Mouse (Mus musculus) heart, embryonic 14.5 days (tissue): ENCODE measurements around the gene Stau1. TPM values are rescaled to one million over a fixed set of nuclear protein-coding genes. Genes with fewer than 3 reads are reported as not detected.

Experiments
- ATAC-seq: fragments of 200-750 bp; cut with Nextera tagmentation; 2 replicates; pipeline ENCODE4 v1.8.0; 2017; ENCODE audit warnings: low read depth, moderate TSS enrichment; ENCODE audit not compliant: insufficient number of reproducible peaks, insufficient read depth, low FRiP score
- H3K27ac ChIP-seq, 2 experiments: fragments of 200-500 bp in 1 of 2; fragments of 300-500 bp in 1 of 2; sonication (generic) in 1 of 2; replicated peaks in 1 of 2; 2 replicates each; pipeline ENCODE4 v1.5.1; 2012 to 2014; ENCODE audit warnings: low read depth in 2 of 2, low read length in 2 of 2, control low read depth in 1 of 2, mild to moderate bottlenecking in 1 of 2, mixed read lengths in 1 of 2; ENCODE audit not compliant: control insufficient read depth in 1 of 2, insufficient read depth in 1 of 2
- H3K27me3 ChIP-seq: fragments of 300-500 bp; sonication (generic); 2 replicates; pipeline ENCODE4 v1.6.1; 2014; ENCODE audit warnings: mild to moderate bottlenecking, low read length, control low read depth; ENCODE audit not compliant: control insufficient read depth, insufficient read depth
- H3K36me3 ChIP-seq: fragments of 300-500 bp; sonication (generic); 2 replicates; pipeline ENCODE4 v1.6.1; 2014; ENCODE audit warnings: mild to moderate bottlenecking, control low read depth, low read length, mixed read lengths; ENCODE audit not compliant: control insufficient read depth, insufficient read depth
- H3K4me1 ChIP-seq, 2 experiments: fragments of 200-500 bp in 1 of 2; fragments of 300-500 bp in 1 of 2; sonication (generic) in 1 of 2; 2 replicates each; pipeline ENCODE4 v1.6.1; 2012 to 2014; ENCODE audit warnings: low read length in 2 of 2, control low read depth in 1 of 2, mixed read lengths in 1 of 2; ENCODE audit not compliant: control insufficient read depth in 2 of 2, insufficient read depth in 2 of 2
- H3K4me2 ChIP-seq: fragments of 300-500 bp; sonication (generic); 2 replicates; pipeline ENCODE4 v1.6.1; 2014; ENCODE audit warnings: mild to moderate bottlenecking, low read length
- H3K4me3 ChIP-seq, 2 experiments: fragments of 200-500 bp in 1 of 2; fragments of 300-500 bp in 1 of 2; sonication (generic) in 1 of 2; 2 replicates each; pipeline ENCODE4 v1.5.1; 2012 to 2014; ENCODE audit warnings: low read length in 2 of 2, mild to moderate bottlenecking in 2 of 2, control low read depth in 1 of 2, low read depth in 1 of 2, moderate library complexity in 1 of 2; ENCODE audit not compliant: control insufficient read depth in 1 of 2, insufficient read depth in 1 of 2
- H3K9ac ChIP-seq: fragments of 300-500 bp; sonication (generic); 2 replicates; pipeline ENCODE4 v1.6.1; 2014; ENCODE audit warnings: mild to moderate bottlenecking, low read length
- H3K9me3 ChIP-seq: fragments of 300-500 bp; sonication (generic); 2 replicates; pipeline ENCODE4 v1.6.1; 2016; ENCODE audit warnings: low read length, control low read depth; ENCODE audit not compliant: control insufficient read depth
- WGBS: fragments of 180-500 bp; shearing (Covaris S2); extraction: QIAGEN DNeasy Blood & Tissue Kit; methylation state at CpG from one replicate; pipeline ENCODE4 v1.1.7; 2014; 5-methylcytosine and 5-hydroxymethylcytosine counted together
- polyA plus RNA-seq: library from polyadenylated mRNA; unstranded; fragments of >200 nt; fragmentation: Nextera tagmentation; extraction: Ambion mirVana; gene quantifications from 2 replicates; pipeline ENCODE4 v1.2.1, GENCODE M21; 2014

The Stau1 gene
- polyA plus RNA-seq, 1 experiment from 2014 or later = 53.4 TPM

DNA sequence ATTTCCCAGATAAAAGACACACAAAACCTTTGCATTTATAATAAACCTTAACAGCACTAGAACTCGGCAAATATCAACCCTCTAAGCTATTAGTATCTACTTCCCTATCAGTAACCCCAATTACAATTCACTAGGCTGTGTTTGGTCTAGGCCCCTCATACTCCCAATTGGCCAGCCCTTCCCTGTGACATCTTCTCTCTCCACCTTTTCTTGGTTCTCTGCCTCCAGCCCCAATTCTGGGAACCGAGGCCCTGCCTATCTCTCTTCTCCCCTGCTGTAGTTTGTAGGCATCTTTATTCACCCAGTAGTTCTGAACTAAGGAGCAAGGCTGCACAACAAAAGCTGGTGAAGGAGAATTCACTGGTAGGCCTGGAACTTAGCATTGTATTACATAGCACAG, 72.1 kb downstream of the Stau1 start:
- Histone ChIP-seq H3K4me3 (no peak overlapping the region), H3K4me2 (no peak overlapping the region), H3K4me1 (no peaks in the 10 kb centered on the region), H3K9me3 (no peaks in the 10 kb centered on the region), H3K9ac (no peak overlapping the region), H3K36me3 (peaks cover 94% of the 10 kb centered on the region), H3K27ac (no peak overlapping the region), H3K27me3 (no peaks in the 10 kb centered on the region)
- no peak for ATAC-seq
- 88% methylated on average over 2 of the region's 2 CpGs for WGBS

DNA sequence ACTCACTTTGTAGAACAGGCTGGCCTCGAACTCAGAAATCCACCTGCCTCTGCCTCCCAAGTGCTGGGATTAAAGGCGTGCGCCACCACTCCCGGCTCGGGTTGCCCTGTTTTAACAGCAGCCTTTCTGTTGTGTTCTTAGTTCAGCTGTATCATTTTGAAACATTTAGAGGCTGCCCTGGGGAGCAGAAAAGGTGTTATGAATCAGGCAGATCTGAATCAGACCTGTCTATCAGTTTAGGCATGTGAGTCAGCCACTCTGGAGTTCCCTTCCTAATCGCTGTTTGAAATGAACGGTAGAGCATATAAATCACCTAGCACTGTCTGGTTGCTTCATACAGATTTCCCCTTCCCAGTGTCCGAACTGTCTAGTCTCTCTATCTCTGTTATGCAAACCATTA, 85.6 kb downstream of the Stau1 start:
- Histone ChIP-seq H3K9ac (no peak overlapping the region), H3K27me3 (no peaks in the 10 kb centered on the region), H3K4me2 (no peak overlapping the region), H3K9me3 (no peaks in the 10 kb centered on the region), H3K36me3 (peaks cover 9% of the 10 kb centered on the region; the same call in 1 of the 2 replicates), H3K4me1 (peaks cover 10 to 17% of the 10 kb centered on the region in 2 experiments), H3K27ac (no peak overlapping the region), H3K4me3 (no peak overlapping the region)
- no peak for ATAC-seq
- 87% methylated on average over 8 of the region's 8 CpGs for WGBS

- no peak overlapping the region for H3K4me3 ChIP-seq
- no peaks in the 10 kb centered on the region for H3K9me3 ChIP-seq
- H3K27me3 ChIP-seq = no peaks in the 10 kb centered on the region
- no peak overlapping the region for H3K9ac ChIP-seq
- H3K27ac ChIP-seq = peak overlapping the region in 1 of 2 experiments; percentile 57; a peak in 1 of 4 replicates
- peaks cover 12 to 22% of the 10 kb centered on the region in 2 experiments for H3K4me1 ChIP-seq
- H3K4me2 ChIP-seq = no peak overlapping the region
- peaks cover 9% of the 10 kb centered on the region; the same call in 1 of the 2 replicates for H3K36me3 ChIP-seq
- WGBS = 63% methylated on average over 3 of the region's 3 CpGs
- ATAC-seq = no peak
Observed at GRCm38 (mm10) chr2:166909729-166910128, 86.4 kb downstream of the Stau1 start.

DNA sequence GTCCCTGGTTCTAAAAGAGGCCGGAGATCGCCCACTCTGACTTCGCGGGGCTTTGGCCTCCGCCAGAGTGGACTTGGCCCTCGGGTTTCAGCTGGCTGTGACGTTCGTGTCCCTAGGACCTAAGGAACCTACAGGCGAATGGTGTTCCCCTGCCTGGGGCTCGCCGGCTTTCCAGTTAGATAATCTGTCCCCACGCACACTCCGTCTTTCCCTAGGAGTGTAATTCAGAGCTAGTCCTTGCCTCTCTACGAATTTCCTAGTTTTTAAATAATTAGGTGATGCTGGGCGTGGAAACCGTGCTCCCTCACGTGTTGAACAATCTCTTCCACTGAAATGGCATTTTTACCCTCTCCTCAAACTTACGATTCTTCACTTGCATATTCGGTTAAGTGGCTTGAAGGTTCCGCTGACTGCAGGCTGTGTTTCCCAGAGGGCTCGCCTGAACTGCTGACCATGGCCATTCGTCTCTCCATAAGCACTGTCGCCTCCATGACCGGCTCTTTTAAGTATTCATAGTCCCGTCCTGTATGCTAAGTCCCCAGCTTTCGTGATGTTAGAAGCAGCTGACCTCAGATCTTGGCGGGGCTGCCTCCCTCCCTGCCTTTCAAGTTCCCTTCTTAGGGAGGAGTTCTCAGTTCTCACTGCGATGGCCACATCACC, 89.4 kb downstream of the Stau1 start:
- peak overlapping the region; percentile 86 for H3K4me2 ChIP-seq
- no peak for ATAC-seq
- H3K27ac ChIP-seq = peak overlapping the region; percentile 57 to 99
- H3K9me3 ChIP-seq = no peaks in the 10 kb centered on the region
- H3K4me3 ChIP-seq = peak overlapping the region; percentile 69 to 88
- under 1% methylated on average over 28 of the region's 28 CpGs for WGBS
- peaks cover 12 to 22% of the 10 kb centered on the region in 2 experiments for H3K4me1 ChIP-seq
- peaks cover 9% of the 10 kb centered on the region; the same call in 1 of the 2 replicates for H3K36me3 ChIP-seq
- H3K27me3 ChIP-seq = no peaks in the 10 kb centered on the region
- H3K9ac ChIP-seq = peak overlapping the region; percentile 96

GRCm38 (mm10) chr2:166905711-166906522, 90.2 kb downstream of the Stau1 start, which contains the start of gene Cse1l:
TSS of gene Cse1l (plus strand) at chr2:166906040.
- Histone ChIP-seq H3K27ac (peak within 1 kb of the TSS; percentile 93 to 99), H3K9me3 (no peaks in the 10 kb centered on the region), H3K4me3 (peak within 1 kb of the TSS; percentile 69 to 88), H3K9ac (peak within 1 kb of the TSS; percentile 96), H3K4me2 (peak within 1 kb of the TSS; percentile 86), H3K27me3 (no peaks in the 10 kb centered on the region), H3K4me1 (peaks cover 12 to 22% of the 10 kb centered on the region in 2 experiments), H3K36me3 (peaks cover 5% of the 10 kb centered on the region; the same call in 1 of the 2 replicates)
- ATAC-seq = peak; percentile 96
- WGBS = under 1% methylated on average over 76 of the region's 80 CpGs

DNA sequence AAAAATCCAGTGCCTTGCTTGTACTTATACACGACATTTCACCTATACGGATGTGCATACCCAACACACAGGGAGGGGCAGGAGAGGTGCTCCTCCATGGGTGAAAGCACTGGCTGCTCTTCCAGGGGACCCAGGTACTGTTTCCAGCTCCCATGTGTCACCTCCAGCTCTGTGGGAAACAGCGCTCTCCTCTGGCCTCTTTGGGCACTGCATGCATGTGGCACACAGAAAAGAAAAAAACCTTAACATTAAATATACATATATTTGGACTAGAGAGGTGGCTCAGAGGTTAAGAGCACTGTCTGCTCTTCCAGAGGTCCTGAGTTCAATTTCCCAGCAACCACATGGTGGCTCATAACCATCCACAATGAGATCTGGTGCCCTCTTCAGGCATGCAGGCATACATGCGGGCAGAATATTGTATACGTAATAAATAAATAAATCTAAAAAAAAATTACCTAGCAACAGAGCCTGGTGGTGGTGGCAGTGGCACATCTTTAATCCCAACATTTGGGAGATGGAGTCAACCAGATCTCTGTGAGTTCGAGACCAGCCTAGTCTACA, 92.3 kb downstream of the Stau1 start:
- H3K4me3 ChIP-seq = no peak overlapping the region
- WGBS = 90% methylated on average over 6 of the region's 6 CpGs
- H3K4me2 ChIP-seq = no peak overlapping the region
- no peak overlapping the region for H3K9ac ChIP-seq
- no peaks in the 10 kb centered on the region for H3K27me3 ChIP-seq
- H3K36me3 ChIP-seq = no peaks in the 10 kb centered on the region
- ATAC-seq = no peak
- H3K27ac ChIP-seq = no peak overlapping the region
- H3K9me3 ChIP-seq = no peaks in the 10 kb centered on the region
- peaks cover 7 to 15% of the 10 kb centered on the region in 2 experiments for H3K4me1 ChIP-seq

DNA sequence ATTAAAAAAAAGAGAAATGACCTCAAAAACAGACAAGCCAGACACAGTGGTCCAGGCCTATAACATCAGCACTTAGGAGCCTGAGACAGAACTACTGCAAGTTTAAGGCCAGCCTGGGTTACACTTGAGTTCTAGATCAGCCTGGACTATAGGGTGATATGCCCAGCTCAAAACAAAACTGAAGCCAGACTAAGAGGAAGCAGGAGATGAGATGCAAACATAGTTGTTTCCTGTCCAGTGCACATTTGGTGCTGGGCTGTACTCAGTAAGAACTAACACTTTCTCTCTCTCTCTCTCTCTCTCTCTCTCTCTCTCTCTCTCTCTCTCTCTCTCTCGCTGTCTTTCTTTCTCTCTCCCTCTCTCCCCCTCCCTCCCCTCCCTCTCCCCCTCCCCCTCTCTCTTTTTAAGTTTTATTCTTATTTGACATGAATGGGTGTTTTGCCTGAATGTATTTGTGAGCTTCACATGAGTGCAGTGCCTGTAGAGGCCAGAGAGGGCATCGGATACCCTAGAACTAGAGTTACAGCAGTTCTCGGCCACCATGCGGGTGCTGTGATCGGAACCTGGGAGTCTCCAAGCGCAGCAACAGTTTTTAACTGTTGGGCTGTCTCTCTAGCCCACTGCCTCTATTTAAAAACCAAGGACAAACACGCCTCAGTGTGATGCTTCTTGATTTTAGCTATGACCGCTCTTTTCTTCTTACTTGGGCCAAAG, 95.2 kb downstream of the Stau1 start:
- Histone ChIP-seq H3K4me3 (no peak overlapping the region), H3K4me2 (no peak overlapping the region), H3K4me1 (peaks cover 2 to 6% of the 10 kb centered on the region in 2 experiments; a peak in 3 of 4 replicates), H3K36me3 (peaks cover 15% of the 10 kb centered on the region), H3K27me3 (no peaks in the 10 kb centered on the region), H3K27ac (no peak overlapping the region), H3K9me3 (no peaks in the 10 kb centered on the region), H3K9ac (no peak overlapping the region)
- ATAC-seq = no peak
- 83% methylated on average over 8 of the region's 8 CpGs for WGBS
